Mouse (Mus musculus) small intestine, adult 2 months (tissue): Measurements from ENCODE around the gene Ttc39a.

Experiments
- CTCF ChIP-seq: fragments of 200-500 bp; IDR thresholded peaks from 2 replicates; pipeline ENCODE4 v1.5.1; 2012; ENCODE audit warnings: low read depth, mild to moderate bottlenecking, control low read depth, inconsistent platforms, low read length, moderate library complexity, mixed read lengths; ENCODE audit not compliant: insufficient replicate concordance, insufficient read length; ENCODE audit errors: extremely low read depth
- POLR2A ChIP-seq: fragments of 200-500 bp; IDR thresholded peaks from 2 replicates; pipeline ENCODE4 v1.6.1; 2012; ENCODE audit warnings: low read depth, mild to moderate bottlenecking, control low read depth, inconsistent platforms, low read length, moderate library complexity

DNA sequence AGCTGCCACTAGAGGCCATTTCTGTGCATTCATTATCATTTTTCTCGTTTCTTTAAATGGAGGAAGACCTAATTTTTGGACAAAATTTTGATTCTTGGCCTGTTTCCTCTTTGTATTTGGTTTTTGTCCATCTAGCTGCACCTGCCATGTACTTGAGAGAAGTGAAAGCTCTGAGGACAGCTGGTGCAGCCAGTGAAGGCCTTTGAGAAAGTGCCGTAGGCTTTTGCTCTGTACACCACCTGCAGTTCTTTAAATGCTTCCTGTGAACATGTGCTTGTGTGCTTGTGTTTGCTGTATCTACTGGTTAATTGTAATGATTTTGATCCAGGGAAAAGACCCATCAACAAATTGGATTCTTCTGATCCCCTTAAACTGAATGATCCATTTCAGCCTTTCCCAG is 24.0 kb upstream of the Ttc39a start:
- TF ChIP-seq CTCF (no peak), POLR2A (no peak)
